Mouse (Mus musculus): Measurements from ENCODE around the gene Slc17a5.
A peak's percentile ranks its signal among the peaks of the same experiment; 100 is the strongest.

Slc17a5 gene

GRCm38 (mm10) chr9:78558586-78559214 lies 29.1 kb downstream of the Slc17a5 start:
- DNase-seq (ENCODE audit: low spot score) = no peak

- no peak for DNase-seq (ENCODE audit: low spot score)
These were observed 30.8 kb downstream of the Slc17a5 start for GRCm38 (mm10) chr9:78557041-78557440.

- peak; percentile 66 for DNase-seq (ENCODE audit: low spot score)
These were observed 34.9 kb downstream of the Slc17a5 start for GRCm38 (mm10) chr9:78552984-78553383.

- no peak for DNase-seq (ENCODE audit: low spot score)
These were observed 36.1 kb downstream of the Slc17a5 start for GRCm38 (mm10) chr9:78551761-78552160.

GRCm38 (mm10) chr9:78547742-78548141 lies 40.1 kb downstream of the Slc17a5 start:
- no peak for DNase-seq (ENCODE audit: low spot score)

- DNase-seq (ENCODE audit: low spot score) = no peak
These were observed 40.9 kb downstream of the Slc17a5 start for GRCm38 (mm10) chr9:78546944-78547343.

GRCm38 (mm10) chr9:78541758-78542157 lies 46.1 kb downstream of the Slc17a5 start:
- DNase-seq (ENCODE audit: low spot score) = no peak

- DNase-seq (ENCODE audit: low spot score) = no peak
These were observed 49.4 kb downstream of the Slc17a5 start for GRCm38 (mm10) chr9:78538421-78538820.

GRCm38 (mm10) chr9:78537154-78537873 lies 50.5 kb downstream of the Slc17a5 start:
- no peak for DNase-seq (ENCODE audit: low spot score)

- DNase-seq (ENCODE audit: low spot score) = no peak
These were observed 53.2 kb downstream of the Slc17a5 start for GRCm38 (mm10) chr9:78534606-78535005.

- no peak for DNase-seq (ENCODE audit: low spot score)
These were observed 54.4 kb downstream of the Slc17a5 start for GRCm38 (mm10) chr9:78533296-78533935.

GRCm38 (mm10) chr9:78532341-78532819 lies 55.5 kb downstream of the Slc17a5 start:
- no peak for DNase-seq (ENCODE audit: low spot score)

- no peak for DNase-seq (ENCODE audit: low spot score)
These were observed 56.0 kb downstream of the Slc17a5 start for GRCm38 (mm10) chr9:78531816-78532215.

- peak; percentile 79 for DNase-seq (ENCODE audit: low spot score)
These were observed 60.0 kb downstream of the Slc17a5 start for GRCm38 (mm10) chr9:78527767-78528381.

- peak; percentile 76 for DNase-seq (ENCODE audit: low spot score)
These were observed 60.5 kb downstream of the Slc17a5 start for GRCm38 (mm10) chr9:78527301-78527761.

- no peak for DNase-seq (ENCODE audit: low spot score)
These were observed 61.6 kb downstream of the Slc17a5 start for GRCm38 (mm10) chr9:78526206-78526605.

GRCm38 (mm10) chr9:78525451-78526135 lies 62.2 kb downstream of the Slc17a5 start:
- no peak for DNase-seq (ENCODE audit: low spot score)

- peak; percentile 18 for DNase-seq (ENCODE audit: low spot score)
These were observed 66.2 kb downstream of the Slc17a5 start for GRCm38 (mm10) chr9:78521689-78522088.

GRCm38 (mm10) chr9:78520780-78521601 lies 66.8 kb downstream of the Slc17a5 start:
- peak; percentile 60 for DNase-seq (ENCODE audit: low spot score)

- peak; percentile 41 for DNase-seq (ENCODE audit: low spot score)
These were observed 67.6 kb downstream of the Slc17a5 start for GRCm38 (mm10) chr9:78520127-78520779.

All from ovary, postnatal 36 days (tissue).